Mouse (Mus musculus) brain, embryonic 14.5 days (tissue): Measurements from ENCODE around the gene Slc6a11.

Experiments
- CTCF ChIP-seq: fragments of 200-500 bp; IDR thresholded peaks from 2 replicates; pipeline ENCODE4 v1.5.1; 2012; ENCODE audit warnings: inconsistent platforms, mild to moderate bottlenecking, moderate library complexity, borderline replicate concordance; ENCODE audit not compliant: insufficient read depth, insufficient read length; ENCODE audit errors: extremely low read depth
- POLR2A ChIP-seq: fragments of 200-500 bp; IDR thresholded peaks from 2 replicates; pipeline ENCODE4 v1.6.1; 2012; ENCODE audit warnings: mild to moderate bottlenecking, inconsistent platforms, borderline replicate concordance; ENCODE audit not compliant: poor library complexity, insufficient read depth, insufficient read length, severe bottlenecking; ENCODE audit errors: extremely low read depth

DNA sequence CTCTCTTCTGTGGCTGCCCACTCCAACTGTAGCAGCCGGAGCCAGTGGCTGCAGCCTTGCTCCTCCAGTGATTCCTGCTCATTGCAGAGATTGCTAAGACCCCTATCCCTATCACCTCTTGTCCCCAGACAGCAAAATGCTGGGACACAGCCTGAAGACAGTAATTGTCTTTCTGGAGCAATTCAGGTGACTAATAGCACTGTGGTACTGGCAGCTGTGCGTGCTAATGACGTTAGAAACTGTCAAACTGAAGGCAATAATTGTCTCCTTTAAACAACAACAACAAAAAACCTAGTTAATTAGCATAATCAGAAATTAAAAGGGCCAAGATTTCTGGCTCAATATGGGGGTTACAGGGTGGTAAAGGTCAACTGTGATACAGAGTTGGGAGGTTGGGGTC is 133.0 kb downstream of the Slc6a11 start:
- TF ChIP-seq POLR2A, result no peak
- TF ChIP-seq CTCF, result no peak
